Mouse (Mus musculus) T-cell, adult 2 months (primary cell): Measurements from ENCODE around the gene Uqcc3.
A peak's percentile ranks its signal among the peaks of the same experiment; 100 is the strongest.
"Not testable (repeated sequence)": the region's sequence is repeated elsewhere in the genome, so short reads cannot be mapped to it uniquely, and the experiment has no call there.

ENCODE experiments used
- DNase-seq: peaks from one replicate; pipeline ENCODE4 v3.0.0; 2022; ENCODE audit warnings: low spot score

Uqcc3 gene

GRCm38 (mm10) chr19:8895397-8895960 is 14.8 kb upstream of the Uqcc3 start:
- no peak for DNase-seq

GRCm38 (mm10) chr19:8892829-8893766 is 12.4 kb upstream of the Uqcc3 start, which contains the start of gene Ints5:
Gene Ints5 (plus strand): TSS chr19:8893005.
- DNase-seq = peak; percentile 83

- peak; percentile 95 for DNase-seq
Measured at GRCm38 (mm10) chr19:8888511-8889385, 8.0 kb upstream of the Uqcc3 start, which contains the start of the genes 1810009A15Rik and Gm49416. Gene 1810009A15Rik (plus strand): TSS chr19:8888853. Gene Gm49416 (plus strand): TSS chr19:8888926.

DNA sequence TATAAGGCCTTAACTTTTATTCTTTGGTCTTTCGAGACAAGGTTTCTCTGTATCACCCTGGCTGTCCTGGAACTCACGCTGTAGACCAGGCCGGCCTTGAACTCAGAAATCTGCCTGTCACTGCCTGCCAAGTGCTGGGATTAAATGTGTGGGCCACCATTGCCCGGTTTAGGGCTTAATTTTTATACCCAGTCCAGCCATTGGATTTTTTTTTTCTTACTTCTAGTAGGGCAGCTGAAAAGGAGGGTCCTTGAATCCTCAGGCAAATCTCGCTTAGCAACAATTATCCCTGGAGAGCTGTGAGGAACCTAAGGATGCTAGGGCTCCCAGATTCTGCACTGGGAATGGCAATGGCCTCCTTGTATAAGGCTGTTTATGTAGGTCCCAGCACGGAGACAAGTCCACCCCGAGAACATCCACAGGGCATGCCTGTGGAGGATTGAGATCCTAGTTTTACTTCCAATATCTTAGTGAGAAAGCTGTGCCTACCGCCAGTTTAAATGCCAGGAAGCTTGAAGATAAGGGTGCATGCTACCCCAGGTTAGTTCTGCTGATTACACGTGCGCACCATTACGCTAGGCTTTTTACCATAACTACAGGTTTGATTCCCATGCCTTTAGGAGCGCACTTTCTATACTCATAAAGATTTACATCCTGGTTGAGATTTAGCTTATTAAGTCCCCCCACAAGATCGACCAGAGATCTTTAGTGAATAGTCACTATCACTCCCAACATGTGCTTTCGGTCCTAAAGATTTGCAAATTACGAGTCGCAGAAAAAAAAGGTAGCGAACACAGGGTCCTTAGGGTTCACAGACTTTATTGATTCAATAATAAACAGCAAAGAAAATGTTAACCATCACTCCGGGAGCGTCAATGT is 7.1 kb upstream of the Uqcc3 start:
- no peak for DNase-seq

DNA sequence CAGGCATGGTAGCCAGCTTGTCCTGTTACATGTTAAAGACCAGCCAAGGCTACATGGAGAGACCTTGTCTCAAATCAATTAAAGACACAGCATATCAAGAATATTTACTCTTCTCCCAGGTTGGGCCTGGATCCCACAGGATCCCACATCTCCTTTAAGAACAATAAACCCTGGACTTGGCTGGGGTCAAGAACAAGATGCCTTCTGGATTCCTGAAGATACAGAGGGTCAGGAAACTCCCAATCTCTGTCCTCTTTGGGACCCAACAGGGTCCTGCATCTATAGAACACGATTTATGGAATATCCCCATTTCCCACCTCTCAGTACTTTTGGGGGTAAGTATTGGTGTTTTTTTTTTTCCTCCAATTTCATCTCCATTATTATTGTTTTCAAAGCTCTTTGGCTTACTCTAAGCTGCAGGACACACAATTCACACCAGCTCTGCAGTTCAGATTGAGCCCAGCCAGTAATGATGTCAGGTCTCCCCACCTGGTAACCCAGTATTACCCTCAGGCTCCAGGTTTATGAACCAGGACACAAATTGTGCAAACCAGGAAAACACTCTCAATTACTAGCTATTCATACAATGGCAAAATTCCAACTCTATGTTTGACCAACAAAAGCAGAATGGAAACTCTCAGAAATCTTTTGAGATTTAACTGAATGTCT is 6.3 kb upstream of the Uqcc3 start:
- DNase-seq = no peak

DNA sequence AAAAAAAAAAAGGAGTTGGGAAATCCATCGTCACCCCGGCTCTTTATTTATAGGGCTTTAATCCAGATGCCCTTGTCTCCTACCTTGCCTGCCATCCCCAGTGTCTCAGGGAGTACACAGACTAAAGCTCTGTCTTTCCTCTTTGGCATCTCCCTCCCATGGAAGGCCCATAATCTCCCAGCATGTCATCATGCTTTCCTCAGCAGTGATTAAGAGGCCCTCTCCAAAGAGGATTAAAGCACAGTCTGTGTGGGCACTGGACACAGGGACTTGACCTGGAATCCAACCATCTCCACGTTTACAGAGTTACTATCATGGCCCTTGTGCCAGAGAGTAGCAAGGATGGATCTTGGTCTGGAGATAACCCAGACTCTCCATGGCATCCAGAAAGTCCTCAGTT is 2.9 kb upstream of the Uqcc3 start, which contains the start of the genes Lbhd1 and Gm49403:
Gene Lbhd1 (plus strand): TSS at position 117 of the 400 bp plus-strand sequence.
Gene Gm49403 (plus strand): TSS at position 315 of the 400 bp plus-strand sequence.
- no peak for DNase-seq

- no peak for DNase-seq
Measured at GRCm38 (mm10) chr19:8881034-8881392, 290 bp upstream of the Uqcc3 start.

GRCm38 (mm10) chr19:8875031-8875430 is 5.7 kb downstream of the Uqcc3 start:
- no peak for DNase-seq

DNA sequence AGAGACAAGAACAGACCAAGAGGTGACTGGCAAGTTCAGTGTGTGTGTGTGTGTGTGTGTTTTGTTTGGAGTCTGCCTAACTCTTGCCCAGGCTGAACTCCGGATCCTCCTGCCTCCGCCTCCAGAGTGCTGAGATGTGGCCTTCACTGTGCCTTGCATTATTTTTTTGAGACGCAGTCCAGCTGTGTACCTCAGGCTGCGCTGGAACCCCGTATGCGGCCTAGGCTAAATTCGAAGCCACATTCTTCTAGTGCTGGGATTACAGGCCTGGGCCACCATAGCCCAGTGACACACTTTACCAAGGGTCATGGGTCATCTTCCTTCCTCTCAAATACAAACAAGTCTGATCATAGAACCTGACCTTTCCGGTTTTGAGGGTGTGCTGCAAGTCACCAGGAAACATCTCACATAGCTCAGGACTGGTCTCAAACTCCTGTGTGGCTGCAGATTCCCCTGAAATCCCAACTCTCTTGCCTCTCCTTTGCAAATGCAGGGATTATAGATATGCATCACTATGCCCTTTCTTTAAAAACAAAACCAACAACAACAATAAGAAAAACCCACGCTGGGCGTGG is 8.4 kb downstream of the Uqcc3 start:
- DNase-seq = no peak

DNA sequence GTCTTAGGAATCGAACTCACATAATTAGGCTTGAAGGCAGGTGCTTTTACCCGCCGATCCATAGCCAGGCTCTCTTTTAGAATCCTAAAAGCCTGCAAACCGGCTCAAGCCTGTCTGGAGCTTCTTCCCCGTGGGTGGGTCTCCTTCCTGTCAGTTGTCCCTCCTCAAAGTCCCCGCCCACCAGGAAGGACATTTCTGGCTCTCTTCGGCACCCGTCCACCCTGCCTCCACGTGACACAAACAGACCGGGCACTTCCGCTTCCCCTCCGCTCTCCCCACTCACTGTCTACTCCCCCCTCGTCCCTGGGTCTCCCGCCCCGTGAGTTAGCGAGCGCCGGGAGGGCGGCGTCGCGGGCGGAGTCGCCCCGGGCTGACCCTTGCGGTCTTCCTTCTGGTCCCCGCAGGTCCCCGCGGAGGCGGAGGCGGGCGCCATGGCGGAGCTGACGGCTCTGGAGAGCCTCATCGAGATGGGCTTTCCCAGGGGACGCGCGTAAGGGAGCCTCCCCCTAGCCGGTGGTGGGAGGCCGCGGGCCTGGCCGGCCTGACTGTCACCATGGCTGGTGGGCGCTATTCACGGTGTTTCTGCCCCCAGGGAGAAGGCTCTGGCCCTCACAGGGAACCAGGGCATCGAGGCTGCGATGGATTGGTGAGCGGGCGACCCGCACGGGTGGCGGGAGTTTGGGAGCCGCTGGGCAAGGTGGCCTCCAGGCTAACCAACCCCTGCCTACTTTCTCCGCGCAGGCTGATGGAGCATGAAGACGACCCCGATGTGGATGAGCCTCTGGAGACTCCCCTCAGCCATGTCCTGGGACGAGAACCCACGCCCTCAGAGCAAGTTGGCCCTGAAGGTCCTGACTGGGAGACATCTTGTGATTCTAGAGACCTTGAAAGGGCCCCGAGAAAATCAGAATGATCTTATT is 9.2 kb downstream of the Uqcc3 start, which contains the start of gene Ubxn1:
Gene Ubxn1 (plus strand): TSS at position 230 of the 920 bp plus-strand sequence.
- peak; percentile 96 for DNase-seq

GRCm38 (mm10) chr19:8870838-8871237 is 9.9 kb downstream of the Uqcc3 start:
- no peak for DNase-seq

DNA sequence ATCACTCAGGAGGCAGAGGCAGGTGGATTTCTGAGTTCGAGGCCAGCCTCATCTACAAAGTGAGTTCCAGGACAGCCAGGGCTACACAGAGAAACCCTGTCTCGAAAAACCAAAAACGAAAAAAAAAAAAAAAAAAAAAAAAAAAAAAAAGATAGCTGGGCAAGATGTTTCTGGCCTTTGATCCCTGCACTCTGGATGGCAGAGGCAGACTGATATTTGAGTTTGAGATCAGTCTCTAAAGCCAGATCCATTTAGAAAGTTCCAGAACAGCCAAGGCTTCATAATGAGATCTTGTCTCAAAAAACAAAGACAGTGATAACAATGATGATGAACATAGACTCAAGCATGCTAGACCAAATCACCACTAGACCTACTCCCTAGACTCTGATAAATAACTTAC is 10.3 kb downstream of the Uqcc3 start:
- not testable (repeated sequence) for DNase-seq

DNA sequence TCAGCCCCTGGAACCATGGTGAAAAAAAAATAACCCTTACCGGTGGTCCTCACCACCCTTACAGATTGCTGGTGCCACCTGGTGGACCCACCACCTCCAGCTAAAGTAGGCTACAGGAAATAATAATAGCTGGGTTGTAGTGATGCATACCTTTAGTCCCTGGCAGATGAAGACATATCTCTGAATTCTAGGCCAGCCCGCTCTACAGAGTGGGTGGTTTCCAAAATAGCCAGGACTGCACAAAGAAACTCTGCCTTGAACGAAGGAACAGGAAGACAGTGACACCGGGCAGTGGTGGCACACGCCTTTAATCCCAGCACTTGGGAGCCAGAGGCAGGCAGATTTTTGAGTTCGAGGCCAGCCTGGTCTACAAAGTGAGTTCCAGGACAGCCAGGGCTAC is 16.5 kb downstream of the Uqcc3 start:
- DNase-seq = no peak

DNA sequence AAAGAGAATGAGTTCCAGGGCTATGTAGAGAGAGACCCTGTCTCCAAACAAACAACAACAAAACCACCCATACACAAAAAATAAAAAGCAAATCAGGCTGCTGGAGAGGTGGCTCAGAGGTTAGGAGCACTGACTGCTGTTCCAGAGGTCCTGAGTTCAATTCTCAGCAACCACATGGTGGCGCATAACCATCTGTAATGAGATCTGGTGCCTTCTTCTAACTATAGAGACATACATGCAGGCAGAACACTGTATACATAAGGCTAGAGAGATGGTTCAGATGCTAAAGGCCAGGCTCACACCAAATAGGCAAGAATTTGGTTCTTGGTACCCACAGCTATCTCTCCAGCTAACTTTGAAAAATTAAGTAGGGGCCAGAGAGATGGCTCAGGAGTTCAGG is 21.7 kb downstream of the Uqcc3 start:
- peak; percentile 50 for DNase-seq

- DNase-seq = peak; percentile 21
Measured at GRCm38 (mm10) chr19:8857689-8858088, 23.0 kb downstream of the Uqcc3 start.

- DNase-seq = no peak
Measured at GRCm38 (mm10) chr19:8853117-8853516, 27.6 kb downstream of the Uqcc3 start.

DNA sequence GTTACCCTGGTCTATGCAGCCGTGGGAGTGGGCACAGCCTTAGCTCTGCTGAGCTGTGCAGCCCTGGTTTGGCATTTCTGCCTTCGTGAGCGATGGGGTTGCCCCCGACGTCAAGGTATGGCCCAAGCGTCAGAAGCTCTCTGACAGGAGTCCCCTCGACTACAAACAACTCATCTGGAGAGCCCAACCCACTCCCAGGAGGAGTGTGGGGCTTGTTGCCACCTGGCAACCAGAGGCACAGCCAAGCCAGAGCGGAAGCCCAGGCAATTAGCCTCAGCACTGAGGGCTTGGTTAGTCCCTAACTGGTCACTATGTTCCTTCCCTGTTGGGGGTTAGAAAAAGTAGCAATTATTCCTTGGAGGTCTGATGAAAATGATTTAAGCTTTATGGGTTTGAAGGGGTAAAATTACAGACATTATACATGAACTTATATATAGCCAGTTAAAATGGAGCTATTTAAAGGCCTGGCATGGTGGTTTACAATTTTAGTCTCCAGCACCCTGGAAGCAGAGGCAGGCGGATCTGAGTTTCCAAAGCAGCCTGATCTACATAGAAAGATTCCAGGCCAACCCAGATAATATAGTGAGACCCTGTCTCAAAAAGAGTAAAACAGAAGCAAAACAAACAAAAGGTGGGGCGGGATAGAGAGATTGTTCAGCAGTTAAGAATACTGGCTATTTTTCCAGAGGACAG is 28.3 kb downstream of the Uqcc3 start:
- no peak for DNase-seq

GRCm38 (mm10) chr19:8851639-8852038 is 29.1 kb downstream of the Uqcc3 start:
- no peak for DNase-seq
